Mouse (Mus musculus) heart, embryonic 13.5 days (tissue): Measurements from ENCODE around the gene Mfap5. TPM values are rescaled to one million over a fixed set of nuclear protein-coding genes. Genes with fewer than 3 reads are reported as not detected.

ENCODE experiments used
- ATAC-seq: fragments of 200-750 bp; cut with Nextera tagmentation; 2 replicates; pipeline ENCODE4 v1.8.0; 2017; ENCODE audit warnings: moderate TSS enrichment; ENCODE audit not compliant: insufficient number of reproducible peaks, low FRiP score, low TSS enrichment; ENCODE audit errors: extremely low read depth
- H3K27ac ChIP-seq: fragments of 300-500 bp; sonication (generic); replicated peaks from 2 replicates; pipeline ENCODE4 v1.5.1; 2015; ENCODE audit warnings: moderate library complexity, mild to moderate bottlenecking, inconsistent platforms
- H3K27me3 ChIP-seq: fragments of 300-500 bp; sonication (generic); replicated peaks from 2 replicates; pipeline ENCODE4 v1.6.1; 2015; ENCODE audit warnings: mild to moderate bottlenecking, inconsistent platforms
- H3K36me3 ChIP-seq: fragments of 300-500 bp; sonication (generic); 2 replicates; pipeline ENCODE4 v1.6.1; 2015; ENCODE audit warnings: mild to moderate bottlenecking, inconsistent platforms
- H3K4me1 ChIP-seq: fragments of 300-500 bp; sonication (generic); 2 replicates; pipeline ENCODE4 v1.6.1; 2015; ENCODE audit warnings: inconsistent platforms
- H3K4me2 ChIP-seq: fragments of 300-500 bp; sonication (generic); 2 replicates; pipeline ENCODE4 v1.6.1; 2015; ENCODE audit warnings: inconsistent platforms, mild to moderate bottlenecking, moderate library complexity
- H3K4me3 ChIP-seq: fragments of 300-500 bp; sonication (generic); 2 replicates; pipeline ENCODE4 v1.5.1; 2015; ENCODE audit warnings: moderate library complexity, mild to moderate bottlenecking, inconsistent platforms
- H3K9ac ChIP-seq: fragments of 300-500 bp; sonication (generic); 2 replicates; pipeline ENCODE4 v1.6.1; 2015; ENCODE audit warnings: inconsistent platforms, mild to moderate bottlenecking, moderate library complexity
- H3K9me3 ChIP-seq: fragments of 300-500 bp; sonication (generic); 2 replicates; pipeline ENCODE4 v1.6.1; 2016; ENCODE audit warnings: inconsistent platforms
- WGBS: fragments of 180-500 bp; shearing (Covaris S2); methylation state at CpG from one replicate; pipeline ENCODE4 v1.1.7; 2015; ENCODE audit warnings: mixed read lengths; 5-methylcytosine and 5-hydroxymethylcytosine counted together
- polyA plus RNA-seq: library from polyadenylated mRNA; unstranded; fragments of >200 nt; fragmentation: Nextera tagmentation; extraction: Ambion mirVana; gene quantifications from 2 replicates; pipeline ENCODE4 v1.2.1, GENCODE M21; 2015

The Mfap5 gene
- polyA plus RNA-seq, 1 experiment from 2014 or later: 13.7 TPM

DNA sequence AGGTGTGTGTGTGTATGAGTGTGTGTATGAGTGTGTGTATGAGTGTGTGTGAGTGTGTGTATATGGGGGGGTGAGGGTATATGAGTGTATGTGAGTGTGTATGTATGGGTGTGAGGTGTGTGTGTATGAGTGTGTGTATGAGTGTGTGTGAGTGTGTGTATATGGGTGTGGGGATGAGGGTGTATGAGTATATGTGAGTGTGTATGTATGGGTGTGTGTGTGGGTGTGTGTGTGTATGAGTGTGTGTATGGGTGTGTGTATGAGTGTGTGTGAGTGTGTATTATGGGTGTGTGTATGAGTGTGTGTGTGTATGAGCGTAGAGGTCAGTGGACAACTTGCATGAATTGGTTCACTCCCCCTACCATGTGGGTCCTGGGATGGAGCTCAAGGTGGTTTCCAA, 39.0 kb downstream of the Mfap5 start:
- ATAC-seq: no peak
- Histone ChIP-seq H3K4me3 (no peak overlapping the region), H3K36me3 (no peaks in the 10 kb centered on the region), H3K4me2 (no peak overlapping the region), H3K9ac (no peak overlapping the region), H3K9me3 (no peaks in the 10 kb centered on the region), H3K27ac (no peak overlapping the region), H3K4me1 (peaks cover 8% of the 10 kb centered on the region; the same call in 1 of the 2 replicates), H3K27me3 (no peaks in the 10 kb centered on the region)
- 76% methylated on average over 1 of the region's 1 CpGs for WGBS

DNA sequence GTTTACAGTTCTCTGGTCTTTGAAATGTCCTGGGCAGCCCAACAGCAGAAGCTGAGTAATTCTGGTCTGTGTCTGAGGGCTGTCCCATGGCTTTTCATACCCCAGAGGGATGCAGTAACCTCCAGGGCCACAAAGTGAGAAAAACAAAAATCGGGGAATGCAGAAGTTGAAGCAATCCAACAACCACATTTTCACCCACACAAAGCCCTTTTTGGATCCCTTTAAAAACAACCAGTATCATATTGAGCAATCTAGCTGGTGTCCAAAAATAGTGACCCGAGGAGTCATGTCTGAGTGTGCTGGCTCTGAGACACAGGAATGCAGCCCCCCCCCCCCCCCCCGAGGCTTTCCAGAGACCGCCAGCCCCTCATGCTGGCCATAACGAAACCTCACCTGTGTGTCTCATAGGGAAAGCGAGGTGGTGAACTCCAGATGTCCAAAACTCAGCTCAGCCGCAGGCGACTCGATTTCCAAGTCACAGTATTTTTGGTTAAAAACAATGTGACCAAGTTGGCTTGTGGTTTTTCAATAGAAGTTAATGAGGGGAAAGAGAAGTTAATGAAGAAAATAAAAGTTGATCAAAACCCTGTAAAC, 39.7 kb downstream of the Mfap5 start:
- Histone ChIP-seq H3K4me2 (no peak overlapping the region), H3K4me1 (peaks cover 8% of the 10 kb centered on the region; the same call in 1 of the 2 replicates), H3K9ac (no peak overlapping the region), H3K36me3 (no peaks in the 10 kb centered on the region), H3K27ac (no peak overlapping the region), H3K27me3 (no peaks in the 10 kb centered on the region), H3K9me3 (no peaks in the 10 kb centered on the region), H3K4me3 (no peak overlapping the region)
- ATAC-seq: no peak
- WGBS: 51% methylated on average over 9 of the region's 9 CpGs

GRCm38 (mm10) chr6:122545948-122546347, 40.3 kb downstream of the Mfap5 start:
- Histone ChIP-seq H3K4me3 (no peak overlapping the region), H3K36me3 (no peaks in the 10 kb centered on the region), H3K27ac (no peak overlapping the region), H3K9me3 (no peaks in the 10 kb centered on the region), H3K27me3 (no peaks in the 10 kb centered on the region), H3K9ac (no peak overlapping the region), H3K4me1 (peaks cover 8% of the 10 kb centered on the region; the same call in 1 of the 2 replicates), H3K4me2 (no peak overlapping the region)
- no peak for ATAC-seq
- 81% methylated on average over 10 of the region's 10 CpGs for WGBS

DNA sequence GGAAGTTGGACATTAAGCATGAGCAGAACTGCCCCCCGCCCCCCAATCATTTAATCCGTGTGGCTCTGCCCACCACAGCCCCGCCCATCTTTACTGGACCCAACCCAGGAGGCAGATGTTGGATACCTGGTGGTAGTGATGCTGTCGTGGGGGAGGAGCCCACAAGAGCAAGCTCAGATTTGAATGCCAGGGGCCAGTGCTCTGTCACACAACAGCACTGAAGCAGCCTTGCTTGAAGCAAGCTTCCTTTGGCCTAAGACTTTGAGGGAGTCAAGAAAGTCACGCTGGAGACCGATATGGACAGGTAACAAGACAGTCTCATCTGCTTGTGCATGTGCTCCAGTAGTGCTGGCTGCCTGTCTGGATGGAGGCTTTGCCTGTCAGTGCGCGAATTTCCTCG, 48.0 kb downstream of the Mfap5 start, which contains the start of gene Aicda:
Aicda (plus strand) TSS at position 196 of the 400 bp plus-strand sequence.
- H3K9me3 ChIP-seq: no peaks in the 10 kb centered on the region
- no peak within 1 kb of the TSS for H3K4me2 ChIP-seq
- no peak within 1 kb of the TSS for H3K4me3 ChIP-seq
- no peaks in the 10 kb centered on the region for H3K36me3 ChIP-seq
- peaks cover 8% of the 10 kb centered on the region; the same call in 1 of the 2 replicates for H3K27me3 ChIP-seq
- WGBS: 54% methylated on average over 9 of the region's 9 CpGs
- peaks cover 13% of the 10 kb centered on the region for H3K4me1 ChIP-seq
- no peak within 1 kb of the TSS for H3K9ac ChIP-seq
- ATAC-seq: no peak
- H3K27ac ChIP-seq: no peak within 1 kb of the TSS

DNA sequence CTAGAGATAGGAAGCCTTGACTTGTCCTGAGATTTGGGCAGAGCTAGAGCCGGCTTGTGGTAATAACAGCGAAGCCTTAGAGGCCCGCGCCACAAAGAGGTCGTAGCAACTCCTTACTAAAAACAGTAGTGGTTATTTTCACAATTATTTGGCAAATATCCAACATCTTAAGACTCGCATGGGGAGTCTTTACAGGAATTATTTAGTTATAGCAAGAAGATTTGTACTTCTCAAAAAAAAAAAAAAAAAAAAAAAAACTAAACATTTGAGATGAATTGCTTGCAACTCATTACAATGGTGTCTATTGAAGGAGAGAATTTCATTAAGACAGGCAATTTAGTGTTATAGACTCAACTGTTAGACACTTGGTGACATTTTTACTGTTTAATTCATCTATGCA, 48.5 kb downstream of the Mfap5 start:
- no peak overlapping the region for H3K27ac ChIP-seq
- no peaks in the 10 kb centered on the region for H3K36me3 ChIP-seq
- no peak overlapping the region for H3K9ac ChIP-seq
- no peak for ATAC-seq
- H3K4me1 ChIP-seq: peaks cover 13% of the 10 kb centered on the region
- 65% methylated on average over 6 of the region's 6 CpGs for WGBS
- H3K27me3 ChIP-seq: peaks cover 8% of the 10 kb centered on the region; the same call in 1 of the 2 replicates
- H3K4me2 ChIP-seq: no peak overlapping the region
- H3K4me3 ChIP-seq: no peak overlapping the region
- no peaks in the 10 kb centered on the region for H3K9me3 ChIP-seq

DNA sequence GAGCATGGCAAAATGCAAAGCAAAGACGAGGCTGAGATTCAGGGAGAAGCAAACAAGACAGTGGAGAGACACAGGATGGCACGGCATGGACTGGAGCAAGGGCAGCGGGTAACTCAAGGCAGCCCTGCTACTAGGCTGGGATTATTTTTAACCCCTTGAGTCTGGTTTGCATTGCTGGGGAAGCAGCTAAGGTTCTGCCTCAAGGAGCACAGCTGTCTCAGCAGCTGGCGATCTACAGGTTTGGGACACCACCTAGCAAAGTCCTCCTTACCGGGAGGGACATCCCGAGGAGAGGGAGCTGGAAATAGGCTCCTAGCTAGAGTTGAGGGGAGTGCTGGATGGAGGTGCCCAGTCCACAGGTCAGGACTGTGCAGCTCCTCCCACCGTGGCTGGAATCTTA, 49.6 kb downstream of the Mfap5 start:
- 16% methylated on average over 7 of the region's 7 CpGs for WGBS
- peaks cover 8% of the 10 kb centered on the region; the same call in 1 of the 2 replicates for H3K27me3 ChIP-seq
- ATAC-seq: no peak

DNA sequence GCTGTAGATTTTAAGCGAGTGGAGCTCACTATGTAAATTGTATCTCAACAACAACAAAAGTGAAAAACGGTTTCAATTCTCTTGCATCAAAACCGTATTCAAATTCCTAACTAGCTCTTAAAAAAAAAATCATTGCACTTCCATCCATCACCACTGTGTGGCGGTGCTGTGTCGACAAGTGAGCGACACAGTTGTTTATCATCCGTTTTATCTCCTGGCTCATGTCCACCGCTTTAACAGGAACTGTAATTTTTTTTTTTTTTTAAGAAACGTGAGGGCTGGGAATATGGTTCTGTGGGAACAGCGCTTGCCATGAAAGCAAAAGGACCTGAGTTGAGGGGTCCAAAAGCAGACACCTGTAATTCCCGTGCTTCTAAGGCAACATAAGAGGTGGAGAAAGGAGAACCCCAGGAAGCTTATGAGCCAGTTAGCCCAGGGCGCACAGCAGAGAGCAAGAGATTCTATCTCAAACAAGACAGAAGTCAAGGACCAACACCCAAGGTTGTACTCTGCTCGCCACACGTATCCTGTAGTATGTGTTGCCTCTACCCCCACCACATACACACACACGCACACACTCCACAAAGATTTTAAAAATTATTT, 51.4 kb downstream of the Mfap5 start:
- H3K27ac ChIP-seq: no peak overlapping the region
- H3K4me1 ChIP-seq: peaks cover 13% of the 10 kb centered on the region
- peak overlapping the region; percentile 50 for H3K4me2 ChIP-seq
- H3K27me3 ChIP-seq: peaks cover 21% of the 10 kb centered on the region
- no peaks in the 10 kb centered on the region for H3K9me3 ChIP-seq
- 22% methylated on average over 15 of the region's 15 CpGs for WGBS
- no peak overlapping the region for H3K4me3 ChIP-seq
- H3K36me3 ChIP-seq: no peaks in the 10 kb centered on the region
- ATAC-seq: no peak
- no peak overlapping the region for H3K9ac ChIP-seq

More for the DNA sequence above, 49.6 kb downstream of the Mfap5 start:
- Histone ChIP-seq H3K4me2 (no peak overlapping the region), H3K36me3 (no peaks in the 10 kb centered on the region), H3K27ac (no peak overlapping the region), H3K9ac (no peak overlapping the region), H3K4me3 (no peak overlapping the region), H3K4me1 (peaks cover 13% of the 10 kb centered on the region), H3K9me3 (no peaks in the 10 kb centered on the region)

GRCm38 (mm10) chr6:122560427-122560826, 54.8 kb downstream of the Mfap5 start:
- 14% methylated on average over 17 of the region's 17 CpGs for WGBS
- ATAC-seq: no peak
- Histone ChIP-seq H3K27me3 (peaks cover 47% of the 10 kb centered on the region), H3K9me3 (no peaks in the 10 kb centered on the region), H3K36me3 (no peaks in the 10 kb centered on the region), H3K4me2 (peak overlapping the region; percentile 48), H3K4me3 (peak overlapping the region; percentile 5; the same call in 1 of the 2 replicates), H3K27ac (no peak overlapping the region), H3K9ac (no peak overlapping the region), H3K4me1 (peaks cover 10% of the 10 kb centered on the region)

DNA sequence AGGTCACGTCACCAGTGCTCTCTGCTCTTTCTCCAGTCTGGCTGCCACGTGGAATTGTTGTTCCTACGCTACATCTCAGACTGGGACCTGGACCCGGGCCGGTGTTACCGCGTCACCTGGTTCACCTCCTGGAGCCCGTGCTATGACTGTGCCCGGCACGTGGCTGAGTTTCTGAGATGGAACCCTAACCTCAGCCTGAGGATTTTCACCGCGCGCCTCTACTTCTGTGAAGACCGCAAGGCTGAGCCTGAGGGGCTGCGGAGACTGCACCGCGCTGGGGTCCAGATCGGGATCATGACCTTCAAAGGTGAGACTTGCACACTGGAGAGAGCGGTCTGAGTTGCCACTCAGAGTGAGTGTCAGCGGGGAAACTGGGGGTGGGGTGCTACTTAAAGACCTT, 55.4 kb downstream of the Mfap5 start:
- Histone ChIP-seq H3K4me1 (peaks cover 6% of the 10 kb centered on the region; the same call in 1 of the 2 replicates), H3K4me2 (no peak overlapping the region), H3K9ac (no peak overlapping the region), H3K9me3 (no peaks in the 10 kb centered on the region), H3K27ac (no peak overlapping the region), H3K36me3 (no peaks in the 10 kb centered on the region), H3K4me3 (no peak overlapping the region), H3K27me3 (peaks cover 43% of the 10 kb centered on the region)
- 69% methylated on average over 20 of the region's 20 CpGs for WGBS
- no peak for ATAC-seq

DNA sequence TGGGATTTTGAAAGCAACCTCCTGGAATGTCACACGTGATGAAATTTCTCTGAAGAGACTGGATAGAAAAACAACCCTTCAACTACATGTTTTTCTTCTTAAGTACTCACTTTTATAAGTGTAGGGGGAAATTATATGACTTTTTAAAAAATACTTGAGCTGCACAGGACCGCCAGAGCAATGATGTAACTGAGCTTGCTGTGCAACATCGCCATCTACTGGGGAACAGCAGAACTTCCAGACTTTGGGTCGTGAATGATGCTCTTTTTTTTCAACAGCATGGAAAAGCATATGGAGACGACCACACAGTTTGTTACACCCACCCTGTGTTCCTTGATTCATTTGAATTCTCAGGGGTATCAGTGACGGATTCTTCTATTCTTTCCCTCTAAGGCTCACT, 56.8 kb downstream of the Mfap5 start:
- WGBS: 4% methylated on average over 6 of the region's 6 CpGs
- H3K9ac ChIP-seq: no peak overlapping the region
- no peak for ATAC-seq
- H3K27ac ChIP-seq: no peak overlapping the region
- H3K36me3 ChIP-seq: no peaks in the 10 kb centered on the region
- H3K4me3 ChIP-seq: no peak overlapping the region
- 0 out of 2 replicates have a peak overlapping the region, but pooled peaks have one; percentile 2 for H3K4me2 ChIP-seq
- peaks cover 40% of the 10 kb centered on the region for H3K27me3 ChIP-seq
- H3K4me1 ChIP-seq: no peaks in the 10 kb centered on the region
- H3K9me3 ChIP-seq: no peaks in the 10 kb centered on the region

DNA sequence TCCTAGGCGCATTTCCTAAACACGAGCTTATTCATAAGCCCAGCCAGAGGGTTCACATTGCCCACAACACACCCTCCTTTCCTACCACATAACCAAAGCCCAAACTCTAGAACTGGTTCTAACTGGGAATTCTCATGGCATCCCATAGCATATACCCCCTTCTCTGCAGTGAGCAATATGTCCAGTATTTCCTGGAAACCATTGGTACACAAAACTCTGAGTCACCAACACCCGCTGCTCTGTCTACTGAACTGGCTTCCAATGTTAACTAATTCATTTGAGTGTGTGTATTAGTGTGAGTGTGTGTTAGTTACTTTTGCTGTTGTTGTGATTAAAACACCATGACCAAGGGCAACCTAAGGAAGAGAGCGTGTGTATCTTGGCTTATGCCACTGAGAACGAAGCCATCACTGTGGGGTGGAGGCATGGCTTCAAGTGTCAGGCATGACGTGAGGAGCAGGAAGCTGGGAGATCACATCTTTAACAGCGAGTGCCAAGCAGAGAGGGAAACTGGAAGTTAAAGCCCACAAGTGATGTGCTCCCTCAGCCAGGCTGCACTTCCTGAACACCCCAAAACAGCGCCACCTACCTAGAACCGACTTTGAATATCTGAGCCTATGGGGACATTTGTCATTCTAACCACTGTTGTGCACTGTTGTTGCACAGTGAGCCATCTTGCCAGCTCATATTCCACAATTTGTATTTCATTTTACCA, 59.6 kb downstream of the Mfap5 start:
- no peak overlapping the region for H3K9ac ChIP-seq
- ATAC-seq: no peak
- no peak overlapping the region for H3K4me2 ChIP-seq
- no peaks in the 10 kb centered on the region for H3K36me3 ChIP-seq
- no peaks in the 10 kb centered on the region for H3K9me3 ChIP-seq
- H3K4me1 ChIP-seq: no peaks in the 10 kb centered on the region
- 84% methylated on average over 9 of the region's 9 CpGs for WGBS
- H3K27me3 ChIP-seq: peaks cover 42% of the 10 kb centered on the region
- H3K4me3 ChIP-seq: no peak overlapping the region
- no peak overlapping the region for H3K27ac ChIP-seq
